Mouse (Mus musculus) kidney, postnatal 0 days (tissue): Measurements from ENCODE around the gene Tpbgl. TPM values are rescaled to one million over a fixed set of nuclear protein-coding genes. Genes with fewer than 3 reads are reported as not detected.

Experiments used
- ATAC-seq: fragments of 200-750 bp; cut with Nextera tagmentation; replicated peaks from 2 replicates; pipeline ENCODE4 v1.8.0; 2017; ENCODE audit warnings: low read depth, moderate number of reproducible peaks, moderate TSS enrichment, moderate library complexity; ENCODE audit not compliant: low FRiP score
- DNase-seq: peaks from one replicate; pipeline ENCODE4 v3.0.0-alpha.2; 2016; ENCODE audit warnings: low spot score
- H3K27ac ChIP-seq: fragments of 300-500 bp; sonication (generic); 2 replicates; pipeline ENCODE4 v1.5.1; 2014; ENCODE audit warnings: mild to moderate bottlenecking
- H3K27me3 ChIP-seq: fragments of 300-500 bp; sonication (generic); 2 replicates; pipeline ENCODE4 v1.6.1; 2014; ENCODE audit warnings: low read length, mixed read lengths; ENCODE audit not compliant: insufficient read depth
- H3K36me3 ChIP-seq: fragments of 300-500 bp; sonication (generic); 2 replicates; pipeline ENCODE4 v1.6.1; 2014; ENCODE audit warnings: low read length, mixed read lengths; ENCODE audit not compliant: insufficient read depth
- H3K4me1 ChIP-seq: fragments of 300-500 bp; sonication (generic); replicated peaks from 2 replicates; pipeline ENCODE4 v1.6.1; 2014; ENCODE audit warnings: antibody characterized with exemption, low read length, mixed read lengths; ENCODE audit not compliant: insufficient read depth
- H3K4me2 ChIP-seq: fragments of 300-500 bp; sonication (generic); 2 replicates; pipeline ENCODE4 v1.6.1; 2014; ENCODE audit warnings: mild to moderate bottlenecking, low read length, moderate library complexity, mixed read lengths
- H3K4me3 ChIP-seq: fragments of 300-500 bp; sonication (generic); replicated peaks from 2 replicates; pipeline ENCODE4 v1.5.1; 2014; ENCODE audit warnings: low read depth, low read length
- H3K9ac ChIP-seq: fragments of 300-500 bp; sonication (generic); 2 replicates; pipeline ENCODE4 v1.6.1; 2014; ENCODE audit warnings: low read depth, low read length
- H3K9me3 ChIP-seq: fragments of 300-500 bp; sonication (generic); replicated peaks from 2 replicates; pipeline ENCODE4 v1.6.1; 2016; ENCODE audit warnings: low read length, inconsistent platforms, mixed read lengths
- CTCF ChIP-seq: IDR thresholded peaks from 2 replicates; pipeline ENCODE4 v1.5.1; 2016; ENCODE audit warnings: antibody characterized with exemption, low read depth, mild to moderate bottlenecking, moderate library complexity
- WGBS: fragments of 180-500 bp; shearing (Covaris S2); extraction: QIAGEN DNeasy Blood & Tissue Kit; methylation state at CpG from one replicate; pipeline ENCODE4 v1.1.7; 2014; 5-methylcytosine and 5-hydroxymethylcytosine counted together
- polyA plus RNA-seq: library from polyadenylated mRNA; unstranded; fragments of >200 nt; fragmentation: Nextera tagmentation; extraction: Ambion mirVana; gene quantifications from 2 replicates; pipeline ENCODE4 v1.2.1, GENCODE M21; 2015

Gene Tpbgl
- polyA plus RNA-seq, 1 experiment from 2014 or later = 0.63 TPM

- WGBS = 81% methylated on average over 2 of the region's 2 CpGs
- H3K9ac ChIP-seq = no peak overlapping the region
- no peaks in the 10 kb centered on the region for H3K9me3 ChIP-seq
- no peak for DNase-seq
- H3K36me3 ChIP-seq = peaks cover 2% of the 10 kb centered on the region; the same call in 1 of the 2 replicates
- H3K4me1 ChIP-seq = no peaks in the 10 kb centered on the region
- no peak overlapping the region for H3K4me3 ChIP-seq
- TF ChIP-seq CTCF = no peak
- no peak for ATAC-seq
- no peaks in the 10 kb centered on the region for H3K27me3 ChIP-seq
- no peak overlapping the region for H3K27ac ChIP-seq
- no peak overlapping the region for H3K4me2 ChIP-seq
These were observed 21.8 kb downstream of the Tpbgl start for GRCm38 (mm10) chr7:99605058-99605457.

- no peak for ATAC-seq
- TF ChIP-seq CTCF = no peak
- Histone ChIP-seq H3K4me2 (no peak overlapping the region), H3K9ac (no peak overlapping the region), H3K4me3 (no peak overlapping the region), H3K27me3 (no peaks in the 10 kb centered on the region), H3K4me1 (no peaks in the 10 kb centered on the region), H3K36me3 (peaks cover 2% of the 10 kb centered on the region; the same call in 1 of the 2 replicates), H3K9me3 (no peaks in the 10 kb centered on the region), H3K27ac (no peak overlapping the region)
- WGBS = 88% methylated on average over 8 of the region's 8 CpGs
- DNase-seq = no peak
These were observed 22.8 kb downstream of the Tpbgl start for GRCm38 (mm10) chr7:99603875-99604662.

GRCm38 (mm10) chr7:99598722-99599121 lies 28.2 kb downstream of the Tpbgl start:
- ATAC-seq = no peak
- H3K4me1 ChIP-seq = no peaks in the 10 kb centered on the region
- no peak overlapping the region for H3K4me3 ChIP-seq
- H3K27ac ChIP-seq = no peak overlapping the region
- WGBS = 78% methylated on average over 4 of the region's 4 CpGs
- H3K9me3 ChIP-seq = no peaks in the 10 kb centered on the region
- H3K4me2 ChIP-seq = no peak overlapping the region
- no peaks in the 10 kb centered on the region for H3K27me3 ChIP-seq
- peaks cover 9% of the 10 kb centered on the region for H3K36me3 ChIP-seq
- H3K9ac ChIP-seq = no peak overlapping the region
- peak; percentile 44; the same call in 1 of the 2 replicates for TF ChIP-seq CTCF
- DNase-seq = no peak

GRCm38 (mm10) chr7:99593868-99594803 lies 32.8 kb downstream of the Tpbgl start:
- Histone ChIP-seq H3K9ac (no peak overlapping the region), H3K4me3 (no peak overlapping the region), H3K27ac (no peak overlapping the region), H3K4me1 (no peaks in the 10 kb centered on the region), H3K4me2 (no peak overlapping the region), H3K9me3 (no peaks in the 10 kb centered on the region), H3K27me3 (no peaks in the 10 kb centered on the region), H3K36me3 (peaks cover 25% of the 10 kb centered on the region; the same call in 1 of the 2 replicates)
- TF ChIP-seq CTCF = no peak
- no peak for ATAC-seq
- WGBS = 86% methylated on average over 15 of the region's 15 CpGs
- DNase-seq = no peak

- DNase-seq = no peak
- 98% methylated on average over 3 of the region's 3 CpGs for WGBS
- H3K9me3 ChIP-seq = no peaks in the 10 kb centered on the region
- H3K4me1 ChIP-seq = no peaks in the 10 kb centered on the region
- H3K36me3 ChIP-seq = peaks cover 25% of the 10 kb centered on the region; the same call in 1 of the 2 replicates
- no peak for TF ChIP-seq CTCF
- H3K27ac ChIP-seq = no peak overlapping the region
- H3K27me3 ChIP-seq = no peaks in the 10 kb centered on the region
- no peak for ATAC-seq
- H3K9ac ChIP-seq = no peak overlapping the region
- no peak overlapping the region for H3K4me3 ChIP-seq
- no peak overlapping the region for H3K4me2 ChIP-seq
These were observed 34.2 kb downstream of the Tpbgl start for GRCm38 (mm10) chr7:99592669-99593068.

- no peak for DNase-seq
- Histone ChIP-seq H3K4me1 (no peaks in the 10 kb centered on the region), H3K4me2 (no peak overlapping the region), H3K36me3 (peaks cover 25% of the 10 kb centered on the region; the same call in 1 of the 2 replicates), H3K27me3 (no peaks in the 10 kb centered on the region), H3K4me3 (no peak overlapping the region), H3K9ac (no peak overlapping the region), H3K27ac (no peak overlapping the region), H3K9me3 (no peaks in the 10 kb centered on the region)
- WGBS = 84% methylated on average over 5 of the region's 5 CpGs
- TF ChIP-seq CTCF = no peak
- no peak for ATAC-seq
These were observed 36.3 kb downstream of the Tpbgl start for GRCm38 (mm10) chr7:99590646-99591045.
